Mouse (Mus musculus) kidney, embryonic 16.5 days (tissue): ENCODE measurements around the gene Slc25a41. TPM values are rescaled to one million over a fixed set of nuclear protein-coding genes. Genes with fewer than 3 reads are reported as not detected.

Source experiments
- ATAC-seq: fragments of 200-750 bp; cut with Nextera tagmentation; 2 replicates; pipeline ENCODE4 v1.8.0; 2017; ENCODE audit warnings: moderate TSS enrichment; ENCODE audit not compliant: low FRiP score, low TSS enrichment
- H3K27ac ChIP-seq: fragments of 300-500 bp; sonication (generic); 2 replicates; pipeline ENCODE4 v1.5.1; 2014; ENCODE audit warnings: low read length
- H3K27me3 ChIP-seq: fragments of 300-500 bp; sonication (generic); 2 replicates; pipeline ENCODE4 v1.6.1; 2014; ENCODE audit warnings: low read length, control low read depth, mixed read lengths; ENCODE audit not compliant: insufficient read depth
- H3K36me3 ChIP-seq: fragments of 300-500 bp; sonication (generic); 2 replicates; pipeline ENCODE4 v1.6.1; 2014; ENCODE audit warnings: low read length, control low read depth, mixed read lengths; ENCODE audit not compliant: insufficient read depth
- H3K4me1 ChIP-seq: fragments of 300-500 bp; sonication (generic); 2 replicates; pipeline ENCODE4 v1.6.1; 2014; ENCODE audit warnings: low read length, control low read depth, mixed read lengths; ENCODE audit not compliant: insufficient read depth
- H3K4me2 ChIP-seq: fragments of 300-500 bp; sonication (generic); replicated peaks from 2 replicates; pipeline ENCODE4 v1.6.1; 2014; ENCODE audit warnings: low read depth, low read length
- H3K4me3 ChIP-seq: fragments of 300-500 bp; sonication (generic); 2 replicates; pipeline ENCODE4 v1.5.1; 2014; ENCODE audit warnings: mild to moderate bottlenecking, low read length
- H3K9ac ChIP-seq: fragments of 300-500 bp; sonication (generic); replicated peaks from 2 replicates; pipeline ENCODE4 v1.6.1; 2014; ENCODE audit warnings: low read length
- H3K9me3 ChIP-seq: fragments of 300-500 bp; sonication (generic); 2 replicates; pipeline ENCODE4 v1.6.1; 2016; ENCODE audit warnings: low read length, control low read depth
- WGBS: fragments of 180-500 bp; shearing (Covaris S2); extraction: QIAGEN DNeasy Blood & Tissue Kit; methylation state at CpG from one replicate; pipeline ENCODE4 v1.1.7; 2014; 5-methylcytosine and 5-hydroxymethylcytosine counted together
- polyA plus RNA-seq: library from polyadenylated mRNA; unstranded; fragments of >200 nt; fragmentation: Nextera tagmentation; extraction: Ambion mirVana; gene quantifications from 2 replicates; pipeline ENCODE4 v1.2.1, GENCODE M21; 2015

Slc25a41 gene
- polyA plus RNA-seq, 1 experiment from 2014 or later, result not detected

GRCm38 (mm10) chr17:57070272-57070671, 28.8 kb upstream of the Slc25a41 start:
- peak overlapping the region; percentile 43 for H3K4me2 ChIP-seq
- H3K9ac ChIP-seq, result peak overlapping the region; percentile 45; the same call in 1 of the 2 replicates
- no peaks in the 10 kb centered on the region for H3K36me3 ChIP-seq
- H3K9me3 ChIP-seq, result no peaks in the 10 kb centered on the region
- no peak overlapping the region for H3K27ac ChIP-seq
- H3K27me3 ChIP-seq, result peaks cover 3% of the 10 kb centered on the region; the same call in 1 of the 2 replicates
- peak; percentile 28; the same call in 1 of the 2 replicates for ATAC-seq
- peaks cover 8% of the 10 kb centered on the region; the same call in 1 of the 2 replicates for H3K4me1 ChIP-seq
- peak overlapping the region; percentile 36 for H3K4me3 ChIP-seq
- WGBS, result 10% methylated on average over 9 of the region's 9 CpGs

GRCm38 (mm10) chr17:57066908-57067307, 25.5 kb upstream of the Slc25a41 start:
- Histone ChIP-seq H3K36me3 (no peaks in the 10 kb centered on the region), H3K4me1 (peaks cover 11% of the 10 kb centered on the region), H3K27ac (no peak overlapping the region), H3K9me3 (no peaks in the 10 kb centered on the region), H3K4me3 (no peak overlapping the region), H3K4me2 (no peak overlapping the region), H3K9ac (no peak overlapping the region), H3K27me3 (peaks cover 20% of the 10 kb centered on the region)
- WGBS, result 72% methylated on average over 5 of the region's 5 CpGs
- no peak for ATAC-seq

- peaks cover 28% of the 10 kb centered on the region for H3K27me3 ChIP-seq
- WGBS, result 10% methylated on average over 8 of the region's 8 CpGs
- peaks cover 19% of the 10 kb centered on the region for H3K4me1 ChIP-seq
- no peaks in the 10 kb centered on the region for H3K36me3 ChIP-seq
- peak overlapping the region; percentile 93 for H3K27ac ChIP-seq
- H3K4me2 ChIP-seq, result peak overlapping the region; percentile 54
- ATAC-seq, result no peak
- peak overlapping the region; percentile 74 for H3K9ac ChIP-seq
- no peaks in the 10 kb centered on the region for H3K9me3 ChIP-seq
- peak overlapping the region; percentile 59 for H3K4me3 ChIP-seq
Measured at GRCm38 (mm10) chr17:57063031-57063430, 21.6 kb upstream of the Slc25a41 start.

- WGBS, result 1% methylated on average over 21 of the region's 22 CpGs
- H3K4me3 ChIP-seq, result peak overlapping the region; percentile 59
- no peak; the same call in 1 of the 2 replicates for ATAC-seq
Measured at GRCm38 (mm10) chr17:57062548-57062947, 21.1 kb upstream of the Slc25a41 start.

GRCm38 (mm10) chr17:57062011-57062521, 20.6 kb upstream of the Slc25a41 start:
- peak overlapping the region; percentile 74 for H3K9ac ChIP-seq
- no peaks in the 10 kb centered on the region for H3K36me3 ChIP-seq
- peak; percentile 24 for ATAC-seq
- peak overlapping the region; percentile 59 for H3K4me3 ChIP-seq
- peaks cover 19% of the 10 kb centered on the region for H3K4me1 ChIP-seq
- under 1% methylated on average over 36 of the region's 39 CpGs for WGBS
- H3K4me2 ChIP-seq, result peak overlapping the region; percentile 54
- H3K9me3 ChIP-seq, result no peaks in the 10 kb centered on the region
- H3K27ac ChIP-seq, result peak overlapping the region; percentile 93
- peaks cover 28% of the 10 kb centered on the region for H3K27me3 ChIP-seq

More at GRCm38 (mm10) chr17:57062548-57062947, 21.1 kb upstream of the Slc25a41 start:
- Histone ChIP-seq H3K36me3 (no peaks in the 10 kb centered on the region), H3K27me3 (peaks cover 28% of the 10 kb centered on the region), H3K4me2 (peak overlapping the region; percentile 54), H3K9me3 (no peaks in the 10 kb centered on the region), H3K4me1 (peaks cover 19% of the 10 kb centered on the region), H3K27ac (peak overlapping the region; percentile 93), H3K9ac (peak overlapping the region; percentile 74)

GRCm38 (mm10) chr17:57061069-57061468, 19.6 kb upstream of the Slc25a41 start:
- no peak for ATAC-seq
- WGBS, result 38% methylated on average over 10 of the region's 10 CpGs
- Histone ChIP-seq H3K9me3 (no peaks in the 10 kb centered on the region), H3K4me2 (peak overlapping the region; percentile 83), H3K27ac (peak overlapping the region; percentile 79), H3K27me3 (peaks cover 28% of the 10 kb centered on the region), H3K36me3 (no peaks in the 10 kb centered on the region), H3K4me1 (peaks cover 19% of the 10 kb centered on the region), H3K9ac (no peak overlapping the region), H3K4me3 (peak overlapping the region; percentile 83)

GRCm38 (mm10) chr17:57060231-57060801, 18.9 kb upstream of the Slc25a41 start:
- ATAC-seq, result peak; percentile 87
- Histone ChIP-seq H3K4me2 (peak overlapping the region; percentile 83), H3K9me3 (no peaks in the 10 kb centered on the region), H3K36me3 (0 out of 2 replicates have a peak, but pooled peaks cover 3% of the 10 kb centered on the region), H3K4me3 (peak overlapping the region; percentile 83), H3K4me1 (peaks cover 19% of the 10 kb centered on the region), H3K9ac (peak overlapping the region; percentile 85), H3K27ac (peak overlapping the region; percentile 79), H3K27me3 (peaks cover 28% of the 10 kb centered on the region)
- under 1% methylated on average over 44 of the region's 44 CpGs for WGBS

GRCm38 (mm10) chr17:57059486-57059977, 18.1 kb upstream of the Slc25a41 start, which contains the start of gene Slc25a23:
Slc25a23 (minus strand) TSS chr17:57059863.
- Histone ChIP-seq H3K36me3 (0 out of 2 replicates have a peak, but pooled peaks cover 8% of the 10 kb centered on the region), H3K9ac (peak within 1 kb of the TSS; percentile 85), H3K4me3 (peak within 1 kb of the TSS; percentile 83), H3K4me1 (peaks cover 19% of the 10 kb centered on the region), H3K27ac (peak within 1 kb of the TSS; percentile 79), H3K27me3 (peaks cover 28% of the 10 kb centered on the region), H3K4me2 (peak within 1 kb of the TSS; percentile 83), H3K9me3 (no peaks in the 10 kb centered on the region)
- peak; percentile 65 for ATAC-seq
- under 1% methylated on average over 39 of the region's 45 CpGs for WGBS

GRCm38 (mm10) chr17:57058891-57059485, 17.5 kb upstream of the Slc25a41 start, which contains the start of gene Crb3:
Crb3 (plus strand) TSS chr17:57059105.
- peak; percentile 7; the same call in 1 of the 2 replicates for ATAC-seq
- peaks cover 28% of the 10 kb centered on the region for H3K27me3 ChIP-seq

More at GRCm38 (mm10) chr17:57058891-57059485, 17.5 kb upstream of the Slc25a41 start, which contains the start of gene Crb3:
- Histone ChIP-seq H3K9ac (peak within 1 kb of the TSS; percentile 85), H3K36me3 (0 out of 2 replicates have a peak, but pooled peaks cover 8% of the 10 kb centered on the region), H3K27ac (peak within 1 kb of the TSS; percentile 79), H3K4me3 (peak within 1 kb of the TSS; percentile 83), H3K9me3 (no peaks in the 10 kb centered on the region), H3K4me2 (peak within 1 kb of the TSS; percentile 83), H3K4me1 (peaks cover 19% of the 10 kb centered on the region)
- WGBS, result under 1% methylated on average over 17 of the region's 22 CpGs
